Mouse (Mus musculus): Measurements from ENCODE around the gene Usp4. TPM values are rescaled to one million over a fixed set of nuclear protein-coding genes. Genes with fewer than 3 reads are reported as not detected.

Usp4 gene
- total and polyA plus RNA-seq, 3 experiments, result 85.4 to 128 TPM; not detected in 1

DNA sequence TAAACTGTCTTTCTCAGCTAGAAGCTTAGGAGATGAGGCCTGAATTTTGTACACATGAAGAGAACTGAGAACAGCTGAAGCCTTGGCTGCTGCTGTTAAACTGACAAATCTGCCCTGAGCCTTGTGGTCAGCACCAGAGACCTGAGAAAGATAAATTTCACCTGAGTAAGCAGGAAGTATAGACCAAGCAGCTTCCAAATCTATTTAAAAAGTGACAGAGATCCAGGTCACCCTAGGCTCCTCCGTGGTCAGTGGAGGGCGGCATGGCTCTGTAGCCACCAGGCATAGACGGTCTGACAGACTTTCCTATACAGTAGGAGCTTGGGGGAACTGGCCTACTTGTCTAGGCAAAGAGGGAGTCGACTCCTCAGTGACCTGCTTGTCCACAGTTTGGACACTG is 39.2 kb downstream of the Usp4 start:
- Histone ChIP-seq H3K4me1 (ENCODE audit: control insufficient read depth in 1 of 2, insufficient read depth in 2 of 2, low read length in 2 of 2) (no peaks in the 10 kb centered on the region), H3K36me3 (ENCODE audit: control insufficient read depth in 1 of 2, insufficient read depth in 2 of 2, low read length in 2 of 2) (peaks cover 0 to 20% of the 10 kb centered on the region in 2 experiments; a peak in 2 of 4 replicates), H3K79me2 (ENCODE audit: control insufficient read depth, insufficient read depth, low read length, poor library complexity) (no peaks in the 10 kb centered on the region), H3K9me3 (replicated peaks; ENCODE audit: insufficient read depth, low read length) (no peaks in the 10 kb centered on the region), H3K4me3 (ENCODE audit: control insufficient read depth in 1 of 2, insufficient read depth in 1 of 2, low read depth in 2 of 2, low read length in 2 of 2) (no peak overlapping the region), H3K27me3 (ENCODE audit: control insufficient read depth in 1 of 2, insufficient read depth in 2 of 2, low read length in 2 of 2) (no peaks in the 10 kb centered on the region), H3K9ac (ENCODE audit: control insufficient read depth, low read depth, low read length, poor library complexity, severe bottlenecking) (no peak overlapping the region), H3K27ac (ENCODE audit: control insufficient read depth, low read depth, low read length) (no peak overlapping the region)
- TF ChIP-seq SIN3A (IDR thresholded peaks at IDR 0.05; ENCODE audit: low read length), result no peak
- TF ChIP-seq MEF2A (IDR thresholded peaks at IDR 0.05; ENCODE audit: extremely low read depth, insufficient replicate concordance, low read depth, low read length, poor library complexity, severe bottlenecking), result no peak
- TF ChIP-seq TAL1 (IDR thresholded peaks at IDR 0.05; ENCODE audit: low read length), result no peak
- no peak for DNase-seq (ENCODE audit: low read depth, low spot score)

GRCm38 (mm10) chr9:108388601-108389000 is 40.9 kb downstream of the Usp4 start:
- Histone ChIP-seq H3K9ac (ENCODE audit: control insufficient read depth, low read depth, low read length, poor library complexity, severe bottlenecking) (no peak overlapping the region), H3K36me3 (ENCODE audit: control insufficient read depth in 1 of 2, insufficient read depth in 2 of 2, low read length in 2 of 2) (peaks cover 0 to 12% of the 10 kb centered on the region in 2 experiments; a peak in 2 of 4 replicates), H3K27me3 (ENCODE audit: control insufficient read depth in 1 of 2, insufficient read depth in 2 of 2, low read length in 2 of 2) (no peaks in the 10 kb centered on the region), H3K4me3 (ENCODE audit: control insufficient read depth in 1 of 2, insufficient read depth in 1 of 2, low read depth in 2 of 2, low read length in 2 of 2) (no peak overlapping the region), H3K4me1 (ENCODE audit: control insufficient read depth in 1 of 2, insufficient read depth in 2 of 2, low read length in 2 of 2) (no peaks in the 10 kb centered on the region), H3K9me3 (replicated peaks; ENCODE audit: insufficient read depth, low read length) (no peaks in the 10 kb centered on the region), H3K27ac (ENCODE audit: control insufficient read depth, low read depth, low read length) (no peak overlapping the region), H3K79me2 (ENCODE audit: control insufficient read depth, insufficient read depth, low read length, poor library complexity) (no peaks in the 10 kb centered on the region)
- TF ChIP-seq MYC (IDR thresholded peaks at IDR 0.05; ENCODE audit: low read depth, low read length), result no peak
- no peak for TF ChIP-seq CTCF (IDR thresholded peaks at IDR 0.05 in 2 of 3, conservative IDR thresholded peaks at IDR 0.05 in 1 of 3; ENCODE audit: control insufficient read depth in 1 of 3, insufficient read depth in 1 of 3, low read depth in 2 of 3, low read length in 3 of 3, poor library complexity in 1 of 3, severe bottlenecking in 1 of 3)
- no peak for TF ChIP-seq BHLHE40 (IDR thresholded peaks at IDR 0.05; ENCODE audit: borderline replicate concordance, low read depth, low read length)
- no peak for TF ChIP-seq EP300 (IDR thresholded peaks at IDR 0.05; ENCODE audit: low read depth in 1 of 2, low read length in 2 of 2)
- no peak for TF ChIP-seq KAT2A (conservative IDR thresholded peaks at IDR 0.05; ENCODE audit: low read depth, low read length)
- TF ChIP-seq HCFC1 (IDR thresholded peaks at IDR 0.05; ENCODE audit: low read depth, low read length), result no peak
- no peak for TF ChIP-seq MYB (IDR thresholded peaks at IDR 0.05; ENCODE audit: low read depth, low read length)
- no peak for TF ChIP-seq ZMIZ1 (IDR thresholded peaks at IDR 0.05; ENCODE audit: low read depth, low read length)
- no peak for TF ChIP-seq ZKSCAN1 (IDR thresholded peaks at IDR 0.05; ENCODE audit: low read depth, low read length)
- TF ChIP-seq MAX (IDR thresholded peaks at IDR 0.05; ENCODE audit: low read length), result no peak
- no peak for TF ChIP-seq MAZ (IDR thresholded peaks at IDR 0.05; ENCODE audit: low read depth, low read length)
- no peak for TF ChIP-seq GATA1 (IDR thresholded peaks at IDR 0.05; ENCODE audit: low read depth, low read length)
- TF ChIP-seq ETS1 (IDR thresholded peaks at IDR 0.05; ENCODE audit: low read depth, low read length), result no peak
- TF ChIP-seq UBTF (IDR thresholded peaks at IDR 0.05; ENCODE audit: borderline replicate concordance, insufficient read depth, low read depth, low read length), result no peak
- TF ChIP-seq POLR2A (IDR thresholded peaks at IDR 0.05; ENCODE audit: control insufficient read depth in 1 of 2, insufficient read depth in 1 of 2, low read depth in 1 of 2, low read length in 2 of 2, poor library complexity in 1 of 2), result no peak
- TF ChIP-seq USF2 (IDR thresholded peaks at IDR 0.05; ENCODE audit: borderline replicate concordance in 1 of 2, insufficient read depth in 1 of 2, low read depth in 1 of 2, low read length in 2 of 2), result no peak
- TF ChIP-seq NELFE (IDR thresholded peaks at IDR 0.05; ENCODE audit: low read depth, low read length), result no peak
- no peak for TF ChIP-seq ZC3H11A (IDR thresholded peaks at IDR 0.05; ENCODE audit: low read depth, low read length)
- DNase-seq (ENCODE audit: low read depth, low spot score), result no peak
